Mouse (Mus musculus): ENCODE results near the gene She. TPM values are rescaled to one million over a fixed set of nuclear protein-coding genes. Genes with fewer than 3 reads are reported as not detected.
"Not testable (repeated sequence)": the region's sequence is repeated elsewhere in the genome, so short reads cannot be mapped to it uniquely, and the experiment has no call there.

Gene She
- total and polyA plus RNA-seq, 2 experiments from 2014 or later = 4.6 to 11.9 TPM

DNA sequence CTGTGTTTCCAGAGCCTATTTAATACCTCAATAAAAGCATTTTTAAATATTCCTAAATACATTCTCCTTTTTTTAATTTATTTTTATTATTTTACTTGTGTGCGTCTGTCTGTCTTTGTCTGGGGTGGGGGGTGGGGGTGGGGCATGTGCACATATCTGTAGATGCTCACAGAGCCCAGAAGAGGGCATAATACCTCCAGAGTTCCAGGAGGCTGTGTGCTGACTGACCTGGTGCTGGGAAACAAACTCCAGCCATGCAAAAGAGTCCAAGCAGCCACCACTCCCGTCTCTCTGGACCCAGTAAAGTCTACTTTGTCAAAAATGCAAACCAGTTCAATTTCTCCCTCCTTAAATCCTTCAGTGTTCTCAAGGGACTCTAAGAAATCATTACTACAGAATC lies 36.6 kb upstream of the She start:
- Histone ChIP-seq H3K27ac (ENCODE audit: low read depth) (no peak overlapping the region), H3K4me2 (ENCODE audit: low read depth, low read length) (no peak overlapping the region), H3K9ac (replicated peaks; ENCODE audit: low read depth, low read length) (no peak overlapping the region), H3K27me3 (ENCODE audit: control insufficient read depth, insufficient read depth, low read length) (no peaks in the 10 kb centered on the region), H3K9me3 (replicated peaks; ENCODE audit: control insufficient read depth, low read length) (no peaks in the 10 kb centered on the region), H3K4me3 (ENCODE audit: low read depth, low read length) (no peak overlapping the region), H3K4me1 (ENCODE audit: control insufficient read depth, insufficient read depth) (no peaks in the 10 kb centered on the region; the same call in 1 of the 2 replicates), H3K36me3 (replicated peaks; ENCODE audit: control insufficient read depth, insufficient read depth, low read length) (no peaks in the 10 kb centered on the region)
- ATAC-seq (ENCODE audit: insufficient read depth, low read depth) (no peak), DNase-seq (ENCODE audit: low spot score) (no peak)
- 54% methylated on average over 2 of the region's 2 CpGs for WGBS
- TF ChIP-seq CTCF (IDR thresholded peaks at IDR 0.05; ENCODE audit: low read depth) (no peak), EP300 (IDR thresholded peaks at IDR 0.05; ENCODE audit: low read depth) (no peak)

GRCm38 (mm10) chr3:89795746-89796145 lies 35.4 kb upstream of the She start:
- Histone ChIP-seq H3K27me3 (ENCODE audit: control insufficient read depth, insufficient read depth, low read length) (no peaks in the 10 kb centered on the region), H3K4me1 (ENCODE audit: control insufficient read depth, insufficient read depth) (no peaks in the 10 kb centered on the region; the same call in 1 of the 2 replicates), H3K9ac (replicated peaks; ENCODE audit: low read depth, low read length) (no peak overlapping the region), H3K4me3 (ENCODE audit: low read depth, low read length) (no peak overlapping the region), H3K36me3 (replicated peaks; ENCODE audit: control insufficient read depth, insufficient read depth, low read length) (no peaks in the 10 kb centered on the region), H3K27ac (ENCODE audit: low read depth) (no peak overlapping the region), H3K4me2 (ENCODE audit: low read depth, low read length) (no peak overlapping the region), H3K9me3 (replicated peaks; ENCODE audit: control insufficient read depth, low read length) (no peaks in the 10 kb centered on the region)
- ATAC-seq (ENCODE audit: insufficient read depth, low read depth) (no peak), DNase-seq (ENCODE audit: low spot score) (no peak)
- WGBS = 41% methylated on average over 5 of the region's 5 CpGs
- TF ChIP-seq CTCF (IDR thresholded peaks at IDR 0.05; ENCODE audit: low read depth) (no peak), EP300 (IDR thresholded peaks at IDR 0.05; ENCODE audit: low read depth) (no peak)

DNA sequence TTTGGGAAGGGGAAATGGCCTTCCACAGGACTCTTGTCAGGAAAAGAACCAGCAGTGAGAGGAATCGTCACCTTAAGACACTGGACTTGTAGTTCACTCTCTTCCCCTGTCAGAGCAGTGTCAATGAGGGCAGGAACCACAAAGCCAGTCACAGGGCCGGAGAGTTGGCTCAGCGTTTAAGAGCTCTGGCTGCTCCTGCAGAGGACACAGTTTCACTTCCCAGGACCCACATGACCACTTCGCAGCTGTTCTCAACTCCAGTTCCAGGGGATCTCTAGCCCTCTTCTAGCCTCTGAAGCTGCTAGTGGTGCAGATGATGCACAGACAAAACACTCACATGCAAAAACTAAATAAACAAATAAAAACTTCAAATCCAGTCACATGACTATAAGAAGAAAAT lies 34.8 kb upstream of the She start:
- Histone ChIP-seq H3K4me1 (ENCODE audit: control insufficient read depth, insufficient read depth) (no peaks in the 10 kb centered on the region; the same call in 1 of the 2 replicates), H3K36me3 (replicated peaks; ENCODE audit: control insufficient read depth, insufficient read depth, low read length) (no peaks in the 10 kb centered on the region), H3K27ac (ENCODE audit: low read depth) (no peak overlapping the region), H3K4me3 (ENCODE audit: low read depth, low read length) (no peak overlapping the region), H3K4me2 (ENCODE audit: low read depth, low read length) (no peak overlapping the region), H3K27me3 (ENCODE audit: control insufficient read depth, insufficient read depth, low read length) (no peaks in the 10 kb centered on the region), H3K9ac (replicated peaks; ENCODE audit: low read depth, low read length) (no peak overlapping the region), H3K9me3 (replicated peaks; ENCODE audit: control insufficient read depth, low read length) (no peaks in the 10 kb centered on the region)
- WGBS = 31% methylated on average over 4 of the region's 4 CpGs
- TF ChIP-seq EP300 (IDR thresholded peaks at IDR 0.05; ENCODE audit: low read depth) (no peak), CTCF (IDR thresholded peaks at IDR 0.05; ENCODE audit: low read depth) (no peak)
- DNase-seq (ENCODE audit: low spot score) (no peak), ATAC-seq (ENCODE audit: insufficient read depth, low read depth) (peak; percentile 30; the same call in 1 of the 2 replicates)

- Histone ChIP-seq H3K9ac (replicated peaks; ENCODE audit: low read depth, low read length) (no peak overlapping the region), H3K27ac (ENCODE audit: low read depth) (no peak overlapping the region), H3K36me3 (replicated peaks; ENCODE audit: control insufficient read depth, insufficient read depth, low read length) (no peaks in the 10 kb centered on the region), H3K4me2 (ENCODE audit: low read depth, low read length) (no peak overlapping the region), H3K4me3 (ENCODE audit: low read depth, low read length) (no peak overlapping the region), H3K27me3 (ENCODE audit: control insufficient read depth, insufficient read depth, low read length) (no peaks in the 10 kb centered on the region), H3K4me1 (ENCODE audit: control insufficient read depth, insufficient read depth) (no peaks in the 10 kb centered on the region; the same call in 1 of the 2 replicates), H3K9me3 (replicated peaks; ENCODE audit: control insufficient read depth, low read length) (no peaks in the 10 kb centered on the region)
- TF ChIP-seq EP300 (IDR thresholded peaks at IDR 0.05; ENCODE audit: low read depth) (no peak), CTCF (IDR thresholded peaks at IDR 0.05; ENCODE audit: low read depth) (no peak)
- no peak for DNase-seq (ENCODE audit: low spot score)
- 81% methylated on average over 3 of the region's 3 CpGs for WGBS
- no peak for ATAC-seq (ENCODE audit: insufficient read depth, low read depth)
Observed at GRCm38 (mm10) chr3:89798518-89798917, 32.7 kb upstream of the She start.

DNA sequence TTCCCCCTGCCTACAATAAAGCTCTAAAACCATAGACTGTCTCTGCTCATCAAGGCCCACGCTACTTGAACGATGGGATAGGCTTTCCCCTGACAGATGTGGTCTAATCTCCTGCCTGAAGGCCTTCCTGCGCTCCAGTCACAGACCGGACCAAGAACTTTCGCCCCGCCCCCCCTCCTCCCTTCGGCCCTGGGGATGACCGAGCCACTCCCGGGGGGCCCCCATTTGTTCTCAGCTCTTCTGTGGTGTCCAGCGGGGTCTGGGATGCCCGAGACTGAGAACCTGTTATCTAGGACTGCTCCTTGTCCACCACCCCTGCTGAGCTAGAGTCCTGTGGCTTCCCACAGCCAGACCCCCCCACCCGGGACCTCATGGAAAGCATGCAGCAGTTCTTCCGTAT lies 31.7 kb upstream of the She start:
- H3K36me3 ChIP-seq (replicated peaks; ENCODE audit: control insufficient read depth, insufficient read depth, low read length) = no peaks in the 10 kb centered on the region
- no peaks in the 10 kb centered on the region; the same call in 1 of the 2 replicates for H3K4me1 ChIP-seq (ENCODE audit: control insufficient read depth, insufficient read depth)
- no peak overlapping the region for H3K4me3 ChIP-seq (ENCODE audit: low read depth, low read length)
- no peak overlapping the region for H3K9ac ChIP-seq (replicated peaks; ENCODE audit: low read depth, low read length)
- DNase-seq (ENCODE audit: low spot score) = no peak
- no peak for TF ChIP-seq EP300 (IDR thresholded peaks at IDR 0.05; ENCODE audit: low read depth)
- TF ChIP-seq CTCF (IDR thresholded peaks at IDR 0.05; ENCODE audit: low read depth) = no peak
- H3K27ac ChIP-seq (ENCODE audit: low read depth) = no peak overlapping the region
- H3K9me3 ChIP-seq (replicated peaks; ENCODE audit: control insufficient read depth, low read length) = no peaks in the 10 kb centered on the region
- peak overlapping the region; percentile 41 for H3K4me2 ChIP-seq (ENCODE audit: low read depth, low read length)
- no peaks in the 10 kb centered on the region for H3K27me3 ChIP-seq (ENCODE audit: control insufficient read depth, insufficient read depth, low read length)
- WGBS = 7% methylated on average over 13 of the region's 13 CpGs
- ATAC-seq (ENCODE audit: insufficient read depth, low read depth) = no peak

- not testable (repeated sequence) for H3K4me3 ChIP-seq (ENCODE audit: low read depth, low read length)
Observed at GRCm38 (mm10) chr3:89800078-89800477, 31.1 kb upstream of the She start.

More at GRCm38 (mm10) chr3:89800078-89800477, 31.1 kb upstream of the She start:
- H3K27me3 ChIP-seq (ENCODE audit: control insufficient read depth, insufficient read depth, low read length); DNase-seq (ENCODE audit: low spot score); H3K9ac ChIP-seq (replicated peaks; ENCODE audit: low read depth, low read length); H3K27ac ChIP-seq (ENCODE audit: low read depth); H3K36me3 ChIP-seq (replicated peaks; ENCODE audit: control insufficient read depth, insufficient read depth, low read length); H3K9me3 ChIP-seq (replicated peaks; ENCODE audit: control insufficient read depth, low read length); H3K4me2 ChIP-seq (ENCODE audit: low read depth, low read length); ATAC-seq (ENCODE audit: insufficient read depth, low read depth); H3K4me1 ChIP-seq (ENCODE audit: control insufficient read depth, insufficient read depth): not testable (repeated sequence)
- WGBS = 54% methylated on average over 3 of the region's 3 CpGs

All from heart, postnatal 0 days (tissue).